Mouse (Mus musculus) adrenal gland, adult 2 months (tissue): ENCODE measurements around the gene Olfml2b. TPM values are rescaled to one million over a fixed set of nuclear protein-coding genes. Genes with fewer than 3 reads are reported as not detected.
A peak's percentile ranks its signal among the peaks of the same experiment; 100 is the strongest.

Source experiments
- DNase-seq: peaks from one replicate; pipeline ENCODE4 v3.0.0; 2021
- long read RNA-seq: library from polyadenylated mRNA; stranded (forward); transcript quantifications from one replicate; pipeline ENCODE4 v2.0.0, GENCODE M21; 2021
- polyA plus RNA-seq: library from polyadenylated mRNA; depleted of rRNA; stranded (reverse); fragments of >200 nt; gene quantifications from 2 replicates; pipeline ENCODE4 v1.2.3, GENCODE M21; 2012; rRNA removed
- total RNA-seq, 2 experiments: library from RNA; stranded (reverse); gene quantifications; 2 replicates each; pipeline ENCODE4 v1.2.3; 2021

Gene Olfml2b
- total RNA-seq (1 to 10 TPM; 5.0 to 7.9 TPM), polyA plus RNA-seq (11.3 and 12.3 TPM in 2 replicates)
- long read RNA-seq, transcript Olfml2b-201 (8 exons, 3,095 nt), result major isoform, 8 of 8 reads
- long read RNA-seq, partial matches to known transcripts, result 0 of 8 reads
- long read RNA-seq, other reads (novel, unspliced or antisense), result 0 of 8 reads

GRCm38 (mm10) chr1:170644255-170645205, at the start of gene Olfml2b:
Olfml2b (plus strand) TSS chr1:170644532.
- DNase-seq, result peak; percentile 94

DNA sequence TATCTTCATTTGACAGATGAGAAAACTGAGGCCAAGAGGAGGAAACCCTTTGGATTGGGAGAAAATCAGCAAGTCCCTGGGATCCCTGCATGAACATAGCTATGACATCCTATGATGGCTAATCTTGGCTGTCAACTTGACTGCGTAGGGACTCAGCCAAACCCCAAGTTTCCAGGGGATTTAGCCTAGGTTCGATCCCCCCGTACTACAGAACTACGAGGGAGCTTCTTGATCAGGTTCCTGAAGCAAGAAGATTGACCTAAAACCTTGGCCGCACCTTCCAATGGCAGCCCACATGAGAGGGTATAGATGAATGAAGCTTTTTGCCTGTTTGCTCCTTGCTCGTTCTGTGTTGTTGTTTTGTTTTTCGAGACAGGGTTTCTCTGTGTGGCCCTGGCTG, 49.8 kb upstream of the Olfml2b start:
- no peak for DNase-seq

DNA sequence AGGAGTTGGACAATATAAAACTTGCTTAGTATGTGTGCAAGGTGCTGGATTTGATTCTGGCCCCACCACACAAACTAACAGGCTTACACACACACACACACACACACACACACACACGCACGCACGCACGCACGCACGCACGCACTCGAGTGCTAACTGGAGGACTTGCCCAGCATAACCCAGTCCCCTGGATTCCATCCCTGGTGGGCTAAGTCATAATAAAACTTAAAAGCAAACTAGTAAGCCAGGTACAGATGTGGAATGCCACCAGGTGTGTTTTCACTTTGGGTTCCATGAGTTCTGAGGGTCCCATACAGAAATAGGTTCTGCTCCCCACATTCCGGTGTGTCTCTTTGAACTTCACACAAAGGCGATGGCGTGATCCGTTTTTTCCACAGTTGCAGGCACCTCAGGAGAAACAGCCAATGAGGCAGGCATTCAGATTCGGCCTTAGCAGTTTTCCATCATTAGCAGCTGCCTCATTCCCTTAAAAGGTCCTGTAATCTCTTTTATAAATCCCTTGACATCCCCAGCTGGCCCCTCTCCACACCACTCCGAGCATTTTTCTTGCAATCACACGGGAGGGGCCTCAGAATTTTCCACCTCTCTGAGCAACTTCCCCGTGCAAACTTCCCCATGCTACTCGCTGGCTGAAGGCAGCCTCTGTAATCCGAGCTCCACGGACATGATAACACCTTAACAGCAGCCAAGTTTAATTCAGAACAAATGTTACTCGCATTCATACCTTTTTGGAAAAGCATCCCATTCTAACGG, 38.9 kb upstream of the Olfml2b start:
- no peak for DNase-seq

DNA sequence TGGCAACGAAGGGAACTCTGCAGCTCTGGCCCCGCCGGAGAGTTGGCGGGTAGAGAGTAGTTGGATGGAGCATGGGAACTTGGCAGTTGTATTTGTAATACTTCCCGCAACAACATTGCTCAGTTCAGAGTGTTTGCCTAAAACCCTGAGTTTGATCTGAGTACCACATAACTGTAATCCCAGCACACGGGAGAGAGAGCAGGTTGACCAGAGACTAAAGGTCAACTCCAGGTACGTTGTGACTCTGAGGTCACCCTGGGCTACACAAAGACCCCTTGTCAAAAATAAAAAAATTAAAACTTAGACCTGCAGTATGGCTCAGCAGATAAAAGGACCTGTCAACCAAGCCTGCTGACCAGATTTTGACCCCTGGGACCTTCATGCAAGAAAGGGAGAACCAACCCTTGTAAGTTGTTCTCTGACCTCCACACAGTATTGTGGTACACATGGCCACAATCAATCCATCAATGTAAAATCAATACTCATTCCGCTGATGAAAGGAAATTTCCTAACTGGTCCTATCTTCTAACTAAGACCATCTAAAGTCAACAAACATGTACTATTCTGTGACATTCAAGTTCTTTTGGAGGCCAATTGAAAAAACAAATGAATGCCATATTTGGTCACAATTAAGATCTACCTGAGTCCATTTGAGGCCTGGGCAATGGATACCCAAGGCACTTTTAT, 37.0 kb upstream of the Olfml2b start:
- DNase-seq, result no peak

- DNase-seq, result no peak
Observed at GRCm38 (mm10) chr1:170608461-170609071, 35.8 kb upstream of the Olfml2b start.

GRCm38 (mm10) chr1:170609872-170610271, 34.5 kb upstream of the Olfml2b start:
- no peak for DNase-seq

DNA sequence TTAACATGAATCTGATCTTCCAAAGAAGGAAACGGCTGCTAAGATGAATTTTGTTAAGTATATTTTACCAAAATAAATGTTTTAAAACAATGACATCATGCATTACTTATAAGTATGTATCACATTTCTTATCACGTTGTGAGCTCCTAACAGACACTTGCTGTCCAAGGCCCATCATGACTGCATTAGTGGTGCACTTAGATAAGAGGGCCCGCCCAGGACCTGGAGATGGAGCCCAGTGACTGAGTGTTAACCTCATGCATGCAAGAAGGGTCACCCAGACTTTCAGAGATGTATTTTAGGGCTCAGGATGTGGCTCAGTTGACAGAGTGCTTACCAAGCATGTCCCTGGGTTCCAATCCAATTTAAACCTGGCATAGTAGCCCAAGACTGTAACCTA, 34.0 kb upstream of the Olfml2b start:
- no peak for DNase-seq

GRCm38 (mm10) chr1:170610695-170611094, 33.6 kb upstream of the Olfml2b start:
- DNase-seq, result no peak

- no peak for DNase-seq
Observed at GRCm38 (mm10) chr1:170611631-170612030, 32.7 kb upstream of the Olfml2b start.

DNA sequence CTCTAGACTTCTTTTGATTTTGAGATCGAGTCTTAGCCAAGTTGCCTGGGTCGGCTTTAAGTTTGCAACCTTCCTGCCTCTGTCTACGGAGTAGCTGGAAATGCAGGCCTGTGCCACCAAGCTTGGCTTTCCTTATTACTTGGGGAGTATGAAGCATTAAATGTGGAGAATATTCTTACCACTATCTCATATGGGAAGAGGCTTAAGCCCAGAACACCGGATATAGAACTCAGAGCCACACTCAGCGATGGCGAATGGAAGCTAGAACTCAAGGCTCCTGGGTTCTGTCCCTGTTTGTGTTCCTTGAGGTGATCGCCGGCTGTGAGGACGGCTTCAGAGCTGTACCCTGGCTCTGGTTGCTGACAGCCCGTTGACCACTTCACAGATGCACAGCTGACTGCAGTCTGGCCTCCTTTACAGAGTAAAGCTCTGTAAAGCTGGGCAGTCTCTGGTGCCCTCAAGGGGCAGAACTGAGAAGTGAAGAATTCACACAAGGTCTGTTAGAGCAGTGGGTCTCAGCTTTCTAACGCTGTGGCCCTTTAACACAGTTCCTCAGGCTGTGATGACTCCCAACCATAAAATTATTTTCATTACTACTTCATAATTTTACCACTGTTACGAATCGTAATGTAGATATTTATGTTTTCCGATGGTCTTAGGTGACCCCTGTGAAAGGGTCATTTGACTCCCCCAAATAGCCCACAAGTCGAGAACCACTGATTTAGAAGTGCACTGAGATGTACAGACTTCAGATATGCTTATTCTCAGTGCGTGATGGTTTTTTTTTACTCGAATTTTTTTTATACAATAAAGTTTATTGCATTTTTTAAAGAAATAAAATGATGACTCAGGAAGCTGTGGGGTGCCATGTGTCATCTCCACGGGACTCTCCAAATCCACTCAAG, 31.1 kb upstream of the Olfml2b start:
- peak; percentile 69 for DNase-seq

DNA sequence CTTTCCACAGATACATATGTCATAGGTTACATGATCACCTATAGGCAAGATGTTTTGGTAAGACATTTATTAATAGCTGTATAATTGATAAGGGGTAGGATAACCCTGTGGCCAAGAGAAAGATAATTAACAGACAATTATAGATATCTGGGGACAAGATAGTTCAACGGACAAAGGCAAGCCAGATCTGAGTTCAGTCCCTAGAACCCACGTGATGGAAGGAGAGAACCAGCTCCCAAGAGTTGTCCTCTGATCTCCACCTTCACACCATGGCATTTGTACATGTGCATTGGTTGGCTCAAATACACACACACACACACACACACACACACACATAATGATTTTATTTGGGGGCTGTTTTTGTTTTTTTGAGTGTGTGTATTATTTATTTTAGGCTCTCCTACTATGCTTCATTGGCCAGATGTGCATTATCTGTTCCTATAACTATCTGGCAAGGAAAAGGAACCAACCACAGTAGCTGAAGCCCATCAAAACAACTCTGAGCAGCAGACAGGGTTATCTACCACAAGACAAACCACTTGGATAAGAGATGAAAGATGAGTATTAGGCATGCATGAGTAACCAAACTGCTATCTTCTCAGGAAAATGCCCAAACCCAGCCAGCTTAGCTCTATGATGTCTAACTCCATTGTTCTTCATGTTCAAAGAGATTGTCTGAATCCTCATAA, 24.5 kb upstream of the Olfml2b start:
- DNase-seq, result no peak

DNA sequence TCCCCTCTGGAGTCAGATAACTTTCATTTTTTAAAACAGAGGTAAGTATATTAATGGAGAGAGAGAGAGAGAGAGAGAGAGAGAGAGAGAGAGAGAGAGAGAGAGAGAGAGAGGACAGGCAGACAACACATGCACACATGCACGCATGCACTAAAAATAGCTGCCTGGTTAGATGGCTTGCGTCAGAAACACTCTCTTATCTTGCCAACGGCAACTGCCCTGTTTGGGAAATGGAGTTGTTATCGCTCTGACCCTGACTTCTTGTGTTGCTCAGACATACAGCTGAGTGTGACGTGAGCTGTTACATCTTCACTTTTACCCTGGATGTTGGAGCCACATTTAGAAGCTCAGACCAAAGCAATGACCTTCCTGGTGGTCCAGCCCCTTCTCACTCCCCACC, 21.4 kb upstream of the Olfml2b start:
- peak; percentile 61 for DNase-seq

- DNase-seq, result no peak
Observed at GRCm38 (mm10) chr1:170623432-170623831, 20.9 kb upstream of the Olfml2b start.

- no peak for DNase-seq
Observed at GRCm38 (mm10) chr1:170630489-170630888, 13.8 kb upstream of the Olfml2b start.

GRCm38 (mm10) chr1:170631571-170631970, 12.8 kb upstream of the Olfml2b start:
- DNase-seq, result no peak

DNA sequence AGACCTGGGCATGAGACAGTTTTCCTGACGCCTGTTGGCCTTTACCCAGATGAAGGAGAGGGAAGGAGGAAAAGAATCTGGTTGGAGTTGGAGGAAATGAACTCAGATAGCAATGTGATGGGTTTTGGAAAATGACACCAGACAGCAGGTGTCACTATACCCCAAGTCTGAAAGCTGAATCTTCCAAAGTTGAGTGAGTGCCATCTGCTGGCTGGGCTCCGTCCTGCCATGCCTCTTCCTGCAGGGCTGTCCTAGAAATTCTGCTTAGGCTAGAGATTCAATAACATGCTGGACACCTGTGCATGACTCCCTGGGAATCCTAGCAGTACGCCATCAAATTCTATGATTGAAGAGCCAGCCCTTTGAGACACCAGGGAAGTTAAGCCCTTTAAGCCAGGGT, 11.9 kb upstream of the Olfml2b start:
- peak; percentile 76 for DNase-seq

DNA sequence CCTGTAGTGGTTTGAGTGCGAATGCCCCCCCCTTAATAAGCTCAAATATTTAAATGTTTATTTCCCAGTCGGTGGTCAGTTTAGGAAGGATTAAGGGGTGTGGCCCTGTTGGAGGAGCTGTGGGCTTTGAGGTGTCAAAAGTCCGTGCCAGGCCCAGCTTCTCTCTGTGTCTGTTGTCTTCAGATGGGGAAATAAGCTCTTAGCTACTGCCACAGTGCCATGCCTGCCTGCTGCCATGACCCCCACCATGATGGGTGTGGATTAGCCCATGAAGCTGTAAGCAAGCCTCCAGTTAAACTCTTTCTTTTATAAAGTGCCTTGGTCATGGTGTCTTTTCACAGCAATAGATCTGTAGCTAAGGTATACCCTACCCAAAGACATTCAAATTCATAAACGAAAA, 11.5 kb upstream of the Olfml2b start:
- DNase-seq, result no peak

- DNase-seq, result no peak
Observed at GRCm38 (mm10) chr1:170638941-170639340, 5.4 kb upstream of the Olfml2b start.

GRCm38 (mm10) chr1:170645896-170646605, 1.7 kb downstream of the Olfml2b start:
- DNase-seq, result no peak
